Mouse (Mus musculus): Measurements from ENCODE around the gene Lekr1.

DNA sequence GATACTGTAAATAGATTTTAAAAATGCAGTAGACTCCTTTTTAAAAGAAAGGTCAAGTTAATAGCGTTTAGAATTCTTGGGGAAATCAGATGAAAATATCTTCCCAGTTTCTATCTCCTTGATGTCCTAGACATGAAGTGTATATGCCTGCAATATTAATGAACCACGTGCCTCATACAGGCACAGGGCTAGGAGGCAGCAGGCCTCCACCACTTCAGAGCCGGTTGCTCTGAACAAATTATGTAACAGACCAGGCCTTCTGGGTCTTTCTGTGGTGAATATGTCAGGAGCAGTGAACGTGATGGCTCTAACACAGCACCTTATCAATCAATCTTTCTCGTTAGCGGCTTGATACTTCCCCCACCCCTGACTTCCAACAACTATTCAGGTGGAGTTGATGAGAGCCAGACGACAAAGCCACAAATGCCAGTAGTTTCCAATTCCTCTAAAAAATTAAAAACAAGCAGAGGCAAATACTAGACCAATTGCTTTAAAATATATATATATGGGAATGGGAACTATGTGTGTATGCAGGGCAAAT is 164.0 kb downstream of the Lekr1 start:
- TF ChIP-seq ETS1 (IDR thresholded peaks at IDR 0.05; ENCODE audit: low read depth, low read length) (no peak), GABPA (IDR thresholded peaks at IDR 0.05; ENCODE audit: low read depth, low read length) (no peak), CTCF (IDR thresholded peaks at IDR 0.05 in 2 of 3, conservative IDR thresholded peaks at IDR 0.05 in 1 of 3; ENCODE audit: control insufficient read depth in 1 of 3, insufficient read depth in 1 of 3, low read depth in 2 of 3, low read length in 3 of 3, poor library complexity in 1 of 3, severe bottlenecking in 1 of 3) (no peak), CHD2 (IDR thresholded peaks at IDR 0.05; ENCODE audit: low read length) (no peak), ZKSCAN1 (IDR thresholded peaks at IDR 0.05; ENCODE audit: low read depth, low read length) (no peak), KAT2A (conservative IDR thresholded peaks at IDR 0.05; ENCODE audit: low read depth, low read length) (no peak), MAFK (IDR thresholded peaks at IDR 0.05; ENCODE audit: borderline replicate concordance, low read depth, low read length) (no peak), POLR2AphosphoS2 (IDR thresholded peaks at IDR 0.05; ENCODE audit: low read length) (no peak), UBTF (IDR thresholded peaks at IDR 0.05; ENCODE audit: borderline replicate concordance, insufficient read depth, low read depth, low read length) (no peak)

Data from MEL (cell line).